Mouse (Mus musculus) liver, embryonic 14.5 days (tissue): ENCODE measurements at regions not wholly inside any gene's neighbourhood (a gene's known extent, or its start where the extent isn't known, plus 50 kb on each side); places are given as distances from the start of the nearest gene placed in this dataset.

Experiments used
- ATAC-seq: fragments of 200-750 bp; cut with Nextera tagmentation; 2 replicates; pipeline ENCODE4 v1.8.0; 2017; ENCODE audit warnings: moderate number of reproducible peaks, mild to moderate bottlenecking, moderate library complexity; ENCODE audit not compliant: insufficient read depth
- DNase-seq, 3 experiments: peaks; one replicate each; pipeline ENCODE4 v3.0.0-alpha.2; 2012 to 2013; ENCODE audit warnings: low read depth in 3 of 3, low spot score in 3 of 3
- H3K27ac ChIP-seq: fragments of 300-500 bp; sonication (generic); 2 replicates; pipeline ENCODE4 v1.5.1; 2014; ENCODE audit warnings: moderate library complexity, mild to moderate bottlenecking, control low read depth, inconsistent platforms
- H3K27me3 ChIP-seq: fragments of 300-500 bp; sonication (generic); 2 replicates; pipeline ENCODE4 v1.6.1; 2014; ENCODE audit warnings: mild to moderate bottlenecking, low read length, moderate library complexity; ENCODE audit not compliant: control insufficient read depth, insufficient read depth
- H3K36me3 ChIP-seq: fragments of 300-500 bp; sonication (generic); replicated peaks from 2 replicates; pipeline ENCODE4 v1.6.1; 2014; ENCODE audit warnings: low read depth; ENCODE audit not compliant: control insufficient read depth, insufficient read depth
- H3K4me1 ChIP-seq, 2 experiments: fragments of 200-500 bp in 1 of 2; fragments of 300-500 bp in 1 of 2; sonication (generic) in 1 of 2; replicated peaks; 2 replicates each; pipeline ENCODE4 v1.6.1; 2012 to 2014; ENCODE audit warnings: antibody characterized with exemption in 1 of 2, inconsistent platforms in 1 of 2, low read length in 1 of 2; ENCODE audit not compliant: control insufficient read depth in 2 of 2, insufficient read depth in 2 of 2
- H3K4me2 ChIP-seq: fragments of 300-500 bp; sonication (generic); 2 replicates; pipeline ENCODE4 v1.6.1; 2014; ENCODE audit warnings: low read depth, mild to moderate bottlenecking, control low read depth, moderate library complexity
- H3K4me3 ChIP-seq, 2 experiments: fragments of 200-500 bp in 1 of 2; fragments of 300-500 bp in 1 of 2; sonication (generic) in 1 of 2; 2 replicates each; pipeline ENCODE4 v1.5.1; 2012 to 2014; ENCODE audit warnings: low read depth in 2 of 2, low read length in 2 of 2, mild to moderate bottlenecking in 2 of 2, control low read depth in 1 of 2, inconsistent platforms in 1 of 2, moderate library complexity in 1 of 2; ENCODE audit not compliant: insufficient read depth in 1 of 2
- H3K9ac ChIP-seq: fragments of 300-500 bp; sonication (generic); replicated peaks from 2 replicates; pipeline ENCODE4 v1.6.1; 2014; ENCODE audit warnings: mild to moderate bottlenecking, control low read depth, moderate library complexity
- H3K9me3 ChIP-seq: fragments of 300-500 bp; sonication (generic); 2 replicates; pipeline ENCODE4 v1.6.1; 2016; ENCODE audit warnings: low read length, mixed read lengths; ENCODE audit not compliant: control insufficient read depth
- CTCF ChIP-seq: IDR thresholded peaks from 2 replicates; pipeline ENCODE4 v1.5.1; 2016; ENCODE audit warnings: antibody characterized with exemption, low read depth, control low read depth
- EP300 ChIP-seq: IDR thresholded peaks from 2 replicates; pipeline ENCODE4 v1.6.1; 2016; ENCODE audit warnings: antibody characterized with exemption, low read depth
- WGBS: fragments of 180-500 bp; shearing (Covaris S2); extraction: QIAGEN DNeasy Blood & Tissue Kit; methylation state at CpG from one replicate; pipeline ENCODE4 v1.1.7; 2014; ENCODE audit not compliant: insufficient replicate concordance; 5-methylcytosine and 5-hydroxymethylcytosine counted together

DNA sequence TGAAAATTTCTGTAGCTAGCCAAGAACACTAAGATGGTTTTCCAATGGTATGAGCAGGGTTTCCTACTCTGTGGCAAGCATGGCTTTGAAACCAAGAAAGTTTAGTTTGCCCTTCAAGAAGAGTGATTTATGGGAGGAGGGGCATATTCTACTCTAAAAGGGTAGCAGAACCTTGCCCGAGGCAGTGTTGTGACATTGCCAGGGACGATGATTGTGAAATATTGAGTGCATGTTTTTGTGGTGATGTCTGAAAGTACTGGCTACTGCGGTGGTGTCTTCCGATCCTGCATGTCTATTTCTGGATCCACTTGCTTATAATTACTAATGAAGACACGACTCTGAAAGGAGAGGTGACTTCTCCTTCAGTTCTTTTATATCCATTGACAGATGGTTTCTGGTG, 439.1 kb upstream of the Mef2c start:
- H3K9ac ChIP-seq: no peak overlapping the region
- peak in 2 of 3 experiments; percentile 5 to 13 for DNase-seq
- no peak for ATAC-seq
- TF ChIP-seq CTCF (no peak), EP300 (no peak)
- H3K27ac ChIP-seq: no peak overlapping the region
- no peaks in the 10 kb centered on the region for H3K27me3 ChIP-seq
- H3K4me1 ChIP-seq: no peaks in the 10 kb centered on the region
- 15% methylated on average over 5 of the region's 5 CpGs for WGBS
- H3K4me3 ChIP-seq: no peak overlapping the region
- no peaks in the 10 kb centered on the region for H3K36me3 ChIP-seq
- H3K9me3 ChIP-seq: no peaks in the 10 kb centered on the region
- H3K4me2 ChIP-seq: no peak overlapping the region

- Histone ChIP-seq H3K9ac (no peak overlapping the region), H3K9me3 (no peaks in the 10 kb centered on the region), H3K27me3 (no peaks in the 10 kb centered on the region), H3K4me1 (no peaks in the 10 kb centered on the region), H3K4me2 (no peak overlapping the region), H3K4me3 (no peak overlapping the region), H3K36me3 (no peaks in the 10 kb centered on the region), H3K27ac (no peak overlapping the region)
- 55% methylated on average over 3 of the region's 3 CpGs for WGBS
- no peak for TF ChIP-seq CTCF
- no peak for TF ChIP-seq EP300
- ATAC-seq (no peak), DNase-seq (no peak)
Observed at GRCm38 (mm10) chr13:83065201-83065600, 438.6 kb upstream of the Mef2c start.

GRCm38 (mm10) chr13:83066115-83066753, 437.6 kb upstream of the Mef2c start:
- no peak overlapping the region for H3K9ac ChIP-seq
- no peak for ATAC-seq
- no peaks in the 10 kb centered on the region for H3K27me3 ChIP-seq
- no peak overlapping the region for H3K4me2 ChIP-seq
- H3K4me3 ChIP-seq: no peak overlapping the region
- H3K27ac ChIP-seq: no peak overlapping the region
- no peak for TF ChIP-seq EP300
- TF ChIP-seq CTCF: no peak
- no peaks in the 10 kb centered on the region for H3K9me3 ChIP-seq
- no peaks in the 10 kb centered on the region for H3K36me3 ChIP-seq
- no peak for DNase-seq
- H3K4me1 ChIP-seq: no peaks in the 10 kb centered on the region
- WGBS: 23% methylated on average over 8 of the region's 8 CpGs

GRCm38 (mm10) chr13:83067496-83067895, 436.3 kb upstream of the Mef2c start:
- no peak overlapping the region for H3K4me2 ChIP-seq
- H3K4me1 ChIP-seq: no peaks in the 10 kb centered on the region
- DNase-seq (no peak), ATAC-seq (no peak)
- no peaks in the 10 kb centered on the region for H3K36me3 ChIP-seq
- WGBS: 34% methylated on average over 2 of the region's 2 CpGs
- H3K27me3 ChIP-seq: no peaks in the 10 kb centered on the region
- H3K4me3 ChIP-seq: no peak overlapping the region
- no peaks in the 10 kb centered on the region for H3K9me3 ChIP-seq
- TF ChIP-seq CTCF (no peak), EP300 (no peak)
- H3K27ac ChIP-seq: no peak overlapping the region
- H3K9ac ChIP-seq: no peak overlapping the region

DNA sequence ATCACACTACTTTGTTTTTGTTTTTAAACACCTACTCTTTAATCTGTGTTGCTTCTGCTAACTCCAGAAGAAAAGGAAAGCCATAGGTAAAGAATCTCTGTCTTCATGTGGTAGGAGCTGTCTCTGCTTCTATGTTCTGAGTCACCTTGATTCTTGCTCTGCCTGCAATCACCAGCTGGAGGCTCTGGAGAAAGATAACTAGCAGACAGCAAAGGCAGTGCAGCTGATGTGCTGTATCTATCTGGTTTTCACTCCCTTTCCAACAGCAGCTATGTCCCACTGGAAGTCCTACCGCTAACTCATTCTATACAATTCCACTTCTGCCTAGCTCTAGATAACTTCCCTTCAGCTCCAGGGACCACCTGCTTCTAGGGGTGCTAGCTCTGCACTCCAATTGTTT, 435.2 kb upstream of the Mef2c start:
- no peak overlapping the region for H3K9ac ChIP-seq
- no peak for DNase-seq
- WGBS: 53% methylated on average over 1 of the region's 1 CpGs
- H3K9me3 ChIP-seq: no peaks in the 10 kb centered on the region
- no peak overlapping the region for H3K27ac ChIP-seq
- no peak for TF ChIP-seq EP300
- no peak for TF ChIP-seq CTCF
- no peaks in the 10 kb centered on the region for H3K4me1 ChIP-seq
- no peak overlapping the region for H3K4me2 ChIP-seq
- H3K27me3 ChIP-seq: no peaks in the 10 kb centered on the region
- H3K36me3 ChIP-seq: no peaks in the 10 kb centered on the region
- ATAC-seq: no peak
- no peak overlapping the region for H3K4me3 ChIP-seq
